Mouse (Mus musculus) thymus, postnatal 4 days (tissue): ENCODE measurements around the gene 9530068E07Rik.

Experiments used
- DNase-seq: peaks from one replicate; pipeline ENCODE4 v3.0.0; 2021

9530068E07Rik gene

GRCm38 (mm10) chr11:52429440-52429839 lies 33.2 kb downstream of the 9530068E07Rik start:
- no peak for DNase-seq

- DNase-seq = no peak
Measured at GRCm38 (mm10) chr11:52431594-52431993, 35.4 kb downstream of the 9530068E07Rik start.

GRCm38 (mm10) chr11:52432148-52432547 lies 35.9 kb downstream of the 9530068E07Rik start:
- DNase-seq = no peak

- DNase-seq = no peak
Measured at GRCm38 (mm10) chr11:52433076-52433796, 37.0 kb downstream of the 9530068E07Rik start.

- no peak for DNase-seq
Measured at GRCm38 (mm10) chr11:52433797-52434195, 37.6 kb downstream of the 9530068E07Rik start.

GRCm38 (mm10) chr11:52435466-52435865 lies 39.2 kb downstream of the 9530068E07Rik start:
- no peak for DNase-seq

- DNase-seq = no peak
Measured at GRCm38 (mm10) chr11:52437123-52437522, 40.9 kb downstream of the 9530068E07Rik start.

- DNase-seq = no peak
Measured at GRCm38 (mm10) chr11:52441096-52441495, 44.9 kb downstream of the 9530068E07Rik start.

- no peak for DNase-seq
Measured at GRCm38 (mm10) chr11:52447242-52447641, 51.0 kb downstream of the 9530068E07Rik start.

- no peak for DNase-seq
Measured at GRCm38 (mm10) chr11:52449004-52449403, 52.8 kb downstream of the 9530068E07Rik start.

GRCm38 (mm10) chr11:52458281-52458680 lies 62.1 kb downstream of the 9530068E07Rik start:
- DNase-seq = no peak
